Mouse (Mus musculus) 416B (cell line): ENCODE results near the gene Prps1.
"Not testable (repeated sequence)": the region's sequence is repeated elsewhere in the genome, so short reads cannot be mapped to it uniquely, and the experiment has no call there.

Experiments
- DNase-seq: peaks from one replicate; pipeline ENCODE4 v3.0.0; 2011; ENCODE audit warnings: low read depth

The Prps1 gene

DNA sequence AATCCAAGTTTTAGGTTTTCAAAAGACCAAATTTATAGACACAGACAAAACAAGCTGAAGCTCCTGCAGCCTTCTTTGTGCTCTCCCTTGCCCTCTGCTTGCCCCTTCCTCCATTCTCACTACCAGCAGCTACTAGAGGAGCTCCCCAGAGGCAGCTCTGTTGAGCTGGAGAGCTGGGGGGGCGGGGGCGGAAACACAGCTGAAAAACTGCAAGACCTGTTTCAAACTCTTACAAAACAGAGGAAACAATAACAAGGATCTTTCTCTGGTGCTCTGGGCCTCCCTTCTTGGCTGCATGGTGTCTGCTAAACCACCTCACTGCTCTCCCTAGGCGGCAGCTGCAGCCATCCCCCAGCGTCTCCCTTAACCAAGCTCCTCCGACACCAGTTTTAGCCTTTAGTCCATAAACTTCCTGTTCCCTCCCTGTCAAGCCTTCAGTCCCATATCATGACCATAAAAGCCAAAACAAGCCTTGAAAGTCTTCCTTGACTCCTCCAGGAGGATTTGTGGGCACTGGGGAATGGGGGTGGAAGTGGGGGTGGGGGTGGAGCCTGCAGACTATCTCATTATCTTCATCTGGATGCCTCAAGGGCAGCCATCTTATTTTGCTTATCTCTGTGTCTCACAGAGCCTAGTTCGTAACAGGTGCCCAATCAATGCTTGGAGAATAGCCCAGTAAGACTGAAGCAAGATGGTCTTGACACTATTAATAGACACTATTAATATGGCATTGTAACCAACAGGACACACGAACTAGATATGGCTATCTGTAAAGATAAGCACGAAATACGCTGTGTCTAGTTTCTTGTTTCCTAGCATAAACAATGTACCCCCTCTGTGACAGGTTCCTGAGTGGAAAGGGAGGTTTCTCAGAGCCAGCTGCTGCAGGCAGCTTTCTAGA lies 45.2 kb downstream of the Prps1 start:
- no peak for DNase-seq

- peak; percentile 91 for DNase-seq
Observed at GRCm38 (mm10) chrX:140503905-140504304, 47.5 kb downstream of the Prps1 start.

DNA sequence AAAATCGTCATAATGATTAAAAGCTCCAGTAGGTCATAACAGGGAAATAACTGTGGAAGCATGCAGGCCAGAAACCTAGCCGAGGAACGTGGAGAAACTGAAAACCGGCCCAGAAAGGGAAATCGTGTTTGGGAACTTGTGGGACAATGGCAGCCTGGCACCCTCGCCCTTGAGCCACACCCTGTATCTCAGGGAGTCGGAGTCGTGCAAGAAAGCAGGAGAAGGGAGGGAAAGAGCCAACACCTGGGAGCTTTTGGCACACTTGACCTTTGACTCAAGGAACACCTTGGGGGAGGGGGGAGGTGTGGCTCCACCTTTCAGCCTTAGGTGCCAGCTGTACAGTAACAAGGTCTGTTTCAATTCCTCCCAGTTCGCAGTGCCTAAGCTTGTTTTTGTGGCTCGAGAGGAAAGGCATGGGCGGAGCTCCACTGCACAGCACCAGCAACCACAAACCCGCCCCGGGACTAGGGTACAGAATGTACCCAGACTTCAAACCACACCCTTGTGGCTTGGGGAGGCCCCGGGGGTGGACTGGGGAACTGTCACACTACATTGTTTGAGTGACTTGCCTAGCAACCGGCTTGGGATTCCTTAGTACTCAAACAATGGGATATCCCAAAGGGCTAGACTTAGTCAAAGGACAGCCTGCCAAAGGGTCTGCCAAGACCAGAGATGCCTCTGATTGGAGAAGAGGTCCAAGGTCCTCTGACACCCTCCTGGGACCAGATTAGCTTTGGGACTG lies 49.3 kb downstream of the Prps1 start:
- DNase-seq: peak; percentile 89

DNA sequence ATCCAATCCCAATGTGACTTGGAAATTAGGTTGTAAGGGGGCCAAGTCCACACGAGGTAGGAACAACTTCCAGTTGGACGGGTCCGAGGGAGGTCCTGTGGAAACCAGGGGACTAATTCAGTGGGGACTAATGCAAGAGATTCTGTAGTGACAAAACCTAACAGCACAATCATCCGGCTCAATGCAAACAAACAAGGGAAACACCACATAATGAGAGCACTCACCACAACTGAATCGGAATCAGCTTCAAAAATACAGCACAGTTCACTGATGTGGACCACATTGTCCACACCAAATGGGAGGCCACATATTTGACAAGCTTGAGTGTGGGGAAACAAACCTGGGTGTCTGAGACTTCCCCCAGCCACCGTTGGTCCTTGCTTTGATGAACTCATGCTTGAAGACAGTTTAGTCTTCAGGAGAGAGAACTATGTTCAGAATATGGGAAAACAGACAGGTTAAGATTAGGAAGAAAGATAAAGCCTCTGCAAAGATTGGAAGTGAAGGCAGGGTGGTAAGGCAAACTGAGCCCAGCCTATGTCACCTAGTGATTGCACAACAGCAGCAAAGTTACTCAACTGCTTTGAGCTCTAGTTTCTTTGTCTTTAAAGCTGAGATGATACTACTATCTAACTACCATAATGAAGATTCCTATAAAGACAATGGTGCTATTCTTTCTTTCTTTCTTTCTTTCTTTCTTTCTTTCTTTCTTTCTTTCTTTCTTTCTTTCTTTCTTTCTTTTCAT lies 50.2 kb downstream of the Prps1 start:
- DNase-seq: peak; percentile 59

GRCm38 (mm10) chrX:140507377-140507776 lies 51.0 kb downstream of the Prps1 start:
- DNase-seq: no peak

DNA sequence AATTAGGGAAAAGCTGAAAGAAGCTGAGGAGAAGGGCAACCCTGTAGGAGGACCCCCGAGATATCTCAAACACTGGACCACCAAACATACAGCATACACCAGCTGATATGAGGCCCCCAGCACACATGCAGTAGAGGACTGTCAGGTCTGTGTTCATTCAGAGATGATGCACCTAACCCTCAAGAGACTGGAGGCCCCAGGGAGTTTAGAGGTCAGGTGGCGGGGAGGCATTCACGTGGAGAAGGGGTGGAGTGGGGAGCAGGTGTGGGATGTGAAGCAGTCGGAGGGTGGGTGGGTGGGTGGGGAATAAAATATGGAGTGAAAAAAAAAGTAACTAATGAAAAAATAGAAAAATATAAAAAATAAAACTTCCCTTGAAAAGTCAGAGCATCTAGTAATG lies 52.4 kb downstream of the Prps1 start:
- DNase-seq: not testable (repeated sequence)

DNA sequence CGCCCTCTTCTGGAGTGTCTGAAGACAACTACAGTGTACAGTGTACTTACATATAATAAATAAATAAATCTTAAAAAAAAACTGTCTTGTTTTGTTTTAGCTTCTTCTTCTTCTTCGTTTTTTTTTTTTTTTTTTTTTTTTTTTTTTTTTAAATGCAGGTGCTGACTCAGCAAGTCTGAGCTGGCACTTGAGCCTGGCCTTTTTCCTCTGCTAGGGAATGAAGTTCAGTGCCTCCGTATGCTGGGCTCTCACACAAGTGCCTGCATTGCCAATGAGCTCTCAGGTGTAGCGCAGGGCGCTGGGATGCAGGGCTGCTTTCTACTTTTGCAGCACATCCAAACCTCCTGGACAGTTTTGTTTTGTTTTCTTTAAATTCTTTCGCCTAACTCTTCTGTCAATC lies 53.4 kb downstream of the Prps1 start:
- no peak for DNase-seq

- DNase-seq: no peak
Observed at GRCm38 (mm10) chrX:140510696-140511429, 54.5 kb downstream of the Prps1 start.

DNA sequence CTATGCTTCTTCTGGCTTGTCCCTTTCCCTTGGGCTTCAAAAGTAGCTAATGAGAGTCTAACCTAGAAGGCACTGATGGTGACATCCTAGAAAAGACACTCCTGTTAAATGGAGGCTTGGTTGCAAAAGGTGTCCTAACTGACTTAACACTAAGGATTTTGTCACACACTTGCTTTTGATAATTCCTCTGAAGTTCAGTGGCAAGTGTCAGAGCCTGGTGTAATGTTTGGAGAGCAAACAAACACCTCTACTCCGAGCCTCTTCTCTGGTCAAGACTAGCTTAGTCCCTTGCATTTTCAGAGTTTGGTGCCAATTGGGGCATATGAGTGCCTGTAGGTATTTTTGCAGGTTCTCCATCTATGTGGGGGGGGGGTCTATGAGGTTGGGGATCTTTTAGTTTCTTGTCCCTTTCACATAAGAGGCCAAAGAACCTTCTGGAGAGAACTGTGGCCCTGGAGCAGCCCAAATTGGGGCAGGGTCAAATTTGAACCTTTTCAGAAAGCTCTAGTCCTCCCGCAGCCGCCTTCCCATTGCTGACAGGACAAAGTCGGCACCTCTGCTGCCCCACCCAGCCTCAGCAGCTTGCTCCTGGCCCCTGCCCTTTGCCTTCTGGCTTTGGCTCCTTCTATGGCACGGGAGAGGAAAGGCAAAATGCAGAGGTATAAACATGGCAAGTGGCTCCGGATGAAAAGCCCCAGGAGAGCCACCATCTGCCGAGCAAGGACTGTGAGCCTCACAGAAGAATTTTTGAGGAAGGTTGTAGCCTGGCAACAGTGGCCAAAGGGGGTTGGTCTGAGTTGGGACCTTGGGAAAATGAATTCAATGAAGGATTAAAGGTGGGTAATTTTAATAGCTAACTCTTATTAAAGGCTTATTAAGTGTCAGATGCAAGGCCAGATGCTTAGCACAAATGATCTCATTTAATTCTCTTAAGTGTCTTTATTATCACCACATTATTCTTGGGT lies 55.6 kb downstream of the Prps1 start:
- DNase-seq: no peak

DNA sequence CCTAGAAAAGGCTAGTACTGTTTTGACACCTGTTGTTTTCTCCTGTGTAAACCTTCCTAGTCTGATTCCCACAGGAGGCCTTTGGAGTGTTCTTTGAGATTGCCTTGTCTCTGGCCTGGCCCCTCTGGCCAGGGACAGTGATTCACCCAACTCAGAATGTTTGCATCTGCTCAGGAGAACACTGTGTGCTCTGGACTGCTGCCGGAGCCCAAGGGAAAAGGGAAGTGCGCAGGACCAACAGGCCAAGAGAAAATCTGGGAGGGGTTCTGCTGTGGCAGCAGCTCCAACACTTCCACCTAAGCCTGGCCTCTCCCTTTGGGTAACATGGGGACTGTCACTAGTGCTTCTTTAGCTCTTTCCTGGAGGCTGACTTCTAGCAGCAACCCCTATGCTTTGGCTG lies 57.0 kb downstream of the Prps1 start:
- DNase-seq: no peak

DNA sequence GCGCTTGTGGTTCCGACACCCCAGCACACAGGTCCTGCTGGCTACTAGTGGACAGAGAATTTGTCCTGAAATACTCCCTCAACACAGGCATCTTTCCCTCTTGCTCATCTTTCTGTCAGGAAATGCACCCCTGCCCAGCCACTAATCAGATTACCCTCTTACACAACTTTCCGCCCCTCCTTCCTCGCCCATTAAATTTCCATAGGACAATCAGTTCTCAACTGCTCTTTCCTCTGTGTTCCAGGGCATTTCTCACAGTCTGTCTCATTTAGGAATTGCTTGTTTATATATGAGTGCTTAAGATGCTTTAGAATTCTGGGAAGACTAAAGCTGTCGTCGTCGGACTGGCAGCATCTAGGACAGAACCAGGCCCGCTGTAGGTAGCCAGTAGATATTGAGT lies 61.9 kb downstream of the Prps1 start:
- no peak for DNase-seq

DNA sequence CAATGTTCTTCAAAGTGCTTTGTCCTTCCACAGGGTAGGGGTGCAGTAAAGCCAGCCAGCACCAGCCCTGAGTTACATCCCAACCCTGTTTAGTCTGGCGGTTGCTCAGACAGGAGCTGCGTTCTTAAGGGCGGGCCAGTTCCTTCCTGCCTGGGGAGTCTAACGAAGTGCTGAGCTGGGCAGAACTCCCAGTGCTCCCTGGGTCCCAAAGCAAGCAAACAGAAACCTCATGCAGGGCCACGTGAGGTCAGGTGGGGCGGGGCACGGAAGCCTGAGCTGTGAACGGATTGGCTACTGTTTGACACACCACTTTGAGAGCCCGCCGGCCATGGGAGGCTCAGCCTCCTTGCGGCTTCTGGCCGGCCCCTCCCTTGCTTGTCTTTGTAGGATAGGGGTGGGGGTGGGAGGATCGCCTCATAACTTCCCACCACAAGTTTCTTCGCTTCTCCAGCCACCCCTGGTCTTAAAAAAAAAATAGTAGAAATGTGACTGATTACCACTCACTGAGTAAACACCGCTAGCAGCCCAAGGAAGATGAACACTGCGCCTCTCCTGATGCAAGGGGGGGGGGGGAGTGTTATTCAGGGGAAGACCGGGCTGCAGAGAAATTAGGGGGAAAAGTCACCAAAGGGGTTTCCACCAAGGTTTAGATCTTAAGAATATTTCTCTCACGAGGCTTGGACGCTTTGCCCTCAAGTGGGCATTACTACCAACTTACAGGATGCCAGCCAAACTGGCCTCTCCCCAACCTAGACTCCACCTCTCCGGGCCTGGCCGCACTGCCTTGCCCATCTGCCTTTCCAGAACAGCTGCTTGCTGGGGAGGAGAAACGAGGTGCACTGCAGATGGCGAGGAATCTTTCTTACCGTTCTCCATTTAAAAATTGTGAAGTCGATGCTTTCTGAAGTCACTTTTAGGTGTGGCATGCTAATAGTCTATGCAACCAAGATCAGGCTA lies 64.0 kb downstream of the Prps1 start:
- DNase-seq: peak; percentile 97

DNA sequence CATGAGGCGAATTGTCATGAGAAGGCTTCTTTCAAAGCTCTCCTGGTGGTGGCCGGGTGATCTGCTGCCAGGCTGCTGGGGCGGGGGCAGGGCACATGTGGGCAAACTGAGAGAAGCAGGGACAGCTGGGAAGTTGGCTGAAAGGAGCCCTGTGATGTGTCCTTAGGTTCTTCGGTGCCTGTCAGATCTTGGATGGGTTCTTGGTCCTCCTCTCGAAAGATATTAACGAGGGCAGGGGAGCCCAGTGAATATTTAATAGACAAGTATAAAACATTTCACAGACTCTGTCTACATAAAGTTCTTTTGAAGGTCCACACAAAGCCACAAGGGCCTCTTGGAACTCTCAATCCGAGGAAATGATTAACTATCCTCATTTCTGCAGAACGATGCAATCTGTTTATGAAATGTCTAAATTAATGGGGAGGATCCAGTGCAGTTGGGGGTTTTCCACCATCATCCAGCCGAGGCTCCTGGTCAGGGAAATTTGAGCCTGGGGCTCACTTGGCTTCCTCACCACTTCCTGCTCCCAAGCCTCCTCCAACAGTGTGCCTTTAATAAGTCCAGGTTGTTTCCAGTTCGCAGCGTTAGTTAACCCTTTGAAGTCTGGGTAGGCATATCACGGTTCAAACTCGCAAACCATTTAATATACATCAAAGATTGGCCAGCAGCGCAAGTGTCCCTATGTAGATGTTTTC lies 65.8 kb downstream of the Prps1 start:
- DNase-seq: peak; percentile 50

- DNase-seq: no peak
Observed at GRCm38 (mm10) chrX:140524231-140524630, 67.8 kb downstream of the Prps1 start.
